Mouse (Mus musculus): ENCODE data around the gene Cwc25. TPM values are rescaled to one million over a fixed set of nuclear protein-coding genes. Genes with fewer than 3 reads are reported as not detected.
A peak's percentile ranks its signal among the peaks of the same experiment; 100 is the strongest.

Gene Cwc25
- polyA plus RNA-seq, 1 experiment from 2014 or later, result 13.2 TPM

DNA sequence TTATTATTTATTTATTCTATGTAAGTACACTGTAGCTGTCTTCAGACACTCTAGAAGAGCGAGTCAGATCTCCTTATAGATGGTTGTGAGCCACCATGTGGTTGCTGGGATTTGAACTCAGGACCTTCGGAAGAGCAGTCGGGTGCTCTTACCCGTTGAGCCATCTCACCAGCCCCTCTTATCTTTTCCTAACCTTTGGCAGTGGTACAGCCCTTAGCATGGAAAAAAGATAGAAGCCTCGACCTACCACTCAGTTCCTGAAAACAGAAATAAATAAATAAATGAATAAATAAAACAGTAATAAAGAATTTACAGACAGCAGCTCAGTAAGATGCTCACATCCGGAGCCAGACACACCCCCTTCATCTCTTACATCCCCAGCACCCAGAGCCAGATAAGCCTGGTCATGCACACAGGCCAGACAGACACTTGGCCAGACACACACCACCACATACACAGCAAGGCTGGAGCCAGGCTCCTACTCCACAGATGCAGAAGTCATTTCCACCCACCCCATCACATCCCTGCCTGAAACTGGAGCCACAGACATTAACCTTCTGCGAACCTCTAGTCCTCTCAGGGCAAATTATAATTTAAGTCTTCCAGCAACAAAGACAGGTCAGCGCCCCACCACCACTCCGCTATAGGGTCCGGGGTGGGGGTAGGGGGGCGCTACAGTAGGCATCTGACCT, 69.0 kb downstream of the Cwc25 start:
- WGBS, result 31% methylated on average over 11 of the region's 11 CpGs
- H3K4me2 ChIP-seq (replicated peaks; ENCODE audit: low read depth, low read length), result peak overlapping the region; percentile 91
- H3K9ac ChIP-seq (replicated peaks; ENCODE audit: low read depth), result no peak overlapping the region
- H3K36me3 ChIP-seq (ENCODE audit: insufficient read depth, low read length), result no peaks in the 10 kb centered on the region
- H3K9me3 ChIP-seq (ENCODE audit: low read length), result no peaks in the 10 kb centered on the region
- no peaks in the 10 kb centered on the region for H3K27me3 ChIP-seq (replicated peaks; ENCODE audit: insufficient read depth, low read length)
- no peak overlapping the region for H3K27ac ChIP-seq (ENCODE audit: low read length)
- H3K4me3 ChIP-seq (ENCODE audit: low read depth, low read length), result peak overlapping the region; percentile 86
- ATAC-seq (no peak), DNase-seq (ENCODE audit: low spot score) (no peak)
- TF ChIP-seq EP300 (IDR thresholded peaks at IDR 0.05) (no peak), CTCF (IDR thresholded peaks at IDR 0.05) (no peak)
- peaks cover 30% of the 10 kb centered on the region for H3K4me1 ChIP-seq (ENCODE audit: insufficient read depth, low read depth, low read length)

DNA sequence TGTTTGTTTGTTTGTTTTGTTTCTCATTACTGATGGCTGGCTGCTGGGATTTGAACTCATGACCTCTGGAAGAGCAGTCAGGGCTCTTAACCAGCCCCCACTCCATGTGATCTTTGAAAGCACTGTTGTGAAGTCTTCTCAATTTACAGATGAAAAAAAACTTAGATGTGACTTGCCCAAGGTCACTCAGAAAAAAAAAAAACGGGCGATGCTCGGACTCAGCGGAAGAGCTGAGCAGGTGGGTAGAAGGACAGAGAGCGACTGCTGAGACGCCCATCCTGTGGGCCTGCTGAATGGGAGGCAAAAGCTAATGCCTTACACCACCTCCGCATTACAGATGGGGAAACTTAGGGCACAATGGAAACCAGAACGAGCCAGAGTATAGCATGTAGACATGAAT, 69.7 kb downstream of the Cwc25 start:
- DNase-seq (ENCODE audit: low spot score), result no peak
- Histone ChIP-seq H3K27me3 (replicated peaks; ENCODE audit: insufficient read depth, low read length) (no peaks in the 10 kb centered on the region), H3K27ac (ENCODE audit: low read length) (0 out of 2 replicates have a peak overlapping the region, but pooled peaks have one; percentile 38), H3K9ac (replicated peaks; ENCODE audit: low read depth) (no peak overlapping the region), H3K4me3 (ENCODE audit: low read depth, low read length) (no peak overlapping the region), H3K9me3 (ENCODE audit: low read length) (no peaks in the 10 kb centered on the region), H3K4me2 (replicated peaks; ENCODE audit: low read depth, low read length) (no peak overlapping the region), H3K4me1 (ENCODE audit: insufficient read depth, low read depth, low read length) (peaks cover 30% of the 10 kb centered on the region), H3K36me3 (ENCODE audit: insufficient read depth, low read length) (no peaks in the 10 kb centered on the region; the same call in 1 of the 2 replicates)
- TF ChIP-seq EP300 (IDR thresholded peaks at IDR 0.05) (no peak), CTCF (IDR thresholded peaks at IDR 0.05) (no peak)
- 66% methylated on average over 8 of the region's 8 CpGs for WGBS
- no peak for ATAC-seq

- TF ChIP-seq CTCF (IDR thresholded peaks at IDR 0.05) (no peak), EP300 (IDR thresholded peaks at IDR 0.05) (no peak)
- 0 out of 2 replicates have a peak overlapping the region, but pooled peaks have one; percentile 3 for H3K4me2 ChIP-seq (replicated peaks; ENCODE audit: low read depth, low read length)
- DNase-seq (ENCODE audit: low spot score) (no peak), ATAC-seq (no peak)
- H3K9me3 ChIP-seq (ENCODE audit: low read length), result no peaks in the 10 kb centered on the region
- no peak overlapping the region for H3K9ac ChIP-seq (replicated peaks; ENCODE audit: low read depth)
- 0 out of 2 replicates have a peak overlapping the region, but pooled peaks have one; percentile 38 for H3K27ac ChIP-seq (ENCODE audit: low read length)
- no peak overlapping the region for H3K4me3 ChIP-seq (ENCODE audit: low read depth, low read length)
- peaks cover under 1% of the 10 kb centered on the region; the same call in 1 of the 2 replicates for H3K36me3 ChIP-seq (ENCODE audit: insufficient read depth, low read length)
- no peaks in the 10 kb centered on the region for H3K27me3 ChIP-seq (replicated peaks; ENCODE audit: insufficient read depth, low read length)
- WGBS, result 47% methylated on average over 9 of the region's 9 CpGs
- peaks cover 23% of the 10 kb centered on the region for H3K4me1 ChIP-seq (ENCODE audit: insufficient read depth, low read depth, low read length)
Measured at GRCm38 (mm10) chr11:97695712-97696401, 70.5 kb downstream of the Cwc25 start.

Small RNA genes within 50 kb of the gene (microRNA-seq; reads per million reads assigned to microRNA genes)
- gene Mir8102, result not detected

Other genes starting within 250 kb of the Cwc25 start
- 0.36 and 0.45 TPM in 2 replicates for gene Srcin1, start 190.4 kb downstream of the Cwc25 start, polyA plus RNA-seq (2015; fragmentation: Nextera tagmentation; extraction: Ambion mirVana)
- 3.5 and 4.1 TPM in 2 replicates for gene Epop, start 136.9 kb downstream of the Cwc25 start, polyA plus RNA-seq (2015; fragmentation: Nextera tagmentation; extraction: Ambion mirVana)
- gene Mllt6, start 103.1 kb downstream of the Cwc25 start, polyA plus RNA-seq (2015; fragmentation: Nextera tagmentation; extraction: Ambion mirVana), result 3.0 and 3.5 TPM in 2 replicates
- 59.1 and 63.8 TPM in 2 replicates for gene Cisd3, start 80.7 kb downstream of the Cwc25 start, polyA plus RNA-seq (2015; fragmentation: Nextera tagmentation; extraction: Ambion mirVana)
- 10.5 TPM in 2 replicates for gene Pcgf2, start 66.1 kb downstream of the Cwc25 start, polyA plus RNA-seq (2015; fragmentation: Nextera tagmentation; extraction: Ambion mirVana)
- gene Psmb3, start 63.2 kb downstream of the Cwc25 start, polyA plus RNA-seq (2015; fragmentation: Nextera tagmentation; extraction: Ambion mirVana), result 350 and 419 TPM in 2 replicates
- 0.86 and 1.3 TPM in 2 replicates for gene Pip4k2b, start 21.9 kb downstream of the Cwc25 start, polyA plus RNA-seq (2015; fragmentation: Nextera tagmentation; extraction: Ambion mirVana)
- not detected in 2 replicates for gene 1700001P01Rik, start 9.4 kb upstream of the Cwc25 start, polyA plus RNA-seq (2015; fragmentation: Nextera tagmentation; extraction: Ambion mirVana)
- gene Rpl23, start 15.9 kb upstream of the Cwc25 start, polyA plus RNA-seq (2015; fragmentation: Nextera tagmentation; extraction: Ambion mirVana), result 464 and 478 TPM in 2 replicates
- gene Lasp1, start 32.4 kb upstream of the Cwc25 start, polyA plus RNA-seq (2015; fragmentation: Nextera tagmentation; extraction: Ambion mirVana), result 96.4 and 107 TPM in 2 replicates
- 1.3 and 1.5 TPM in 2 replicates for gene B230217C12Rik, start 74.2 kb upstream of the Cwc25 start, polyA plus RNA-seq (2015; fragmentation: Nextera tagmentation; extraction: Ambion mirVana)
- gene Fbxo47, start 117.6 kb upstream of the Cwc25 start, polyA plus RNA-seq (2015; fragmentation: Nextera tagmentation; extraction: Ambion mirVana), result 0.08 and 0.29 TPM in 2 replicates
- 1.7 TPM in 2 replicates for gene Plxdc1, start 219.9 kb upstream of the Cwc25 start, polyA plus RNA-seq (2015; fragmentation: Nextera tagmentation; extraction: Ambion mirVana)
- gene Arl5c, start 229.6 kb upstream of the Cwc25 start, polyA plus RNA-seq (2015; fragmentation: Nextera tagmentation; extraction: Ambion mirVana), result 4.6 and 6.5 TPM in 2 replicates